Mouse (Mus musculus) intestine, embryonic 15.5 days (tissue): Measurements from ENCODE around the gene Fes. TPM values are rescaled to one million over a fixed set of nuclear protein-coding genes. Genes with fewer than 3 reads are reported as not detected.
"Not testable (repeated sequence)": the region's sequence is repeated elsewhere in the genome, so short reads cannot be mapped to it uniquely, and the experiment has no call there.

Experiments used
- ATAC-seq: fragments of 200-750 bp; cut with Nextera tagmentation; 2 replicates; pipeline ENCODE4 v1.8.0; 2017; ENCODE audit warnings: moderate TSS enrichment, moderate library complexity
- H3K27ac ChIP-seq: fragments of 300-500 bp; sonication (generic); 2 replicates; pipeline ENCODE4 v1.5.1; 2015; ENCODE audit warnings: mild to moderate bottlenecking, inconsistent platforms
- H3K27me3 ChIP-seq: fragments of 300-500 bp; sonication (generic); replicated peaks from 2 replicates; pipeline ENCODE4 v1.6.1; 2015; ENCODE audit warnings: inconsistent platforms
- H3K36me3 ChIP-seq: fragments of 300-500 bp; sonication (generic); 2 replicates; pipeline ENCODE4 v1.6.1; 2015; ENCODE audit warnings: inconsistent platforms
- H3K4me1 ChIP-seq: fragments of 300-500 bp; sonication (generic); replicated peaks from 2 replicates; pipeline ENCODE4 v1.6.1; 2015; ENCODE audit warnings: inconsistent platforms
- H3K4me2 ChIP-seq: fragments of 300-500 bp; sonication (generic); replicated peaks from 2 replicates; pipeline ENCODE4 v1.6.1; 2015; ENCODE audit warnings: mild to moderate bottlenecking, inconsistent platforms
- H3K4me3 ChIP-seq: fragments of 300-500 bp; sonication (generic); replicated peaks from 2 replicates; pipeline ENCODE4 v1.5.1; 2015; ENCODE audit warnings: inconsistent platforms
- H3K9ac ChIP-seq: fragments of 300-500 bp; sonication (generic); 2 replicates; pipeline ENCODE4 v1.6.1; 2015; ENCODE audit warnings: inconsistent platforms
- H3K9me3 ChIP-seq: fragments of 300-500 bp; sonication (generic); 2 replicates; pipeline ENCODE4 v1.6.1; 2016; ENCODE audit warnings: inconsistent platforms
- WGBS: fragments of 180-500 bp; shearing (Covaris S2); methylation state at CpG from one replicate; pipeline ENCODE4 v1.1.7; 2015; 5-methylcytosine and 5-hydroxymethylcytosine counted together
- polyA plus RNA-seq: library from polyadenylated mRNA; unstranded; fragments of >200 nt; fragmentation: Nextera tagmentation; extraction: Ambion mirVana; gene quantifications from 2 replicates; pipeline ENCODE4 v1.2.1, GENCODE M21; 2015

Fes gene
- polyA plus RNA-seq, 1 experiment from 2014 or later: 11.2 TPM

- peak overlapping the region; percentile 94 for H3K4me3 ChIP-seq
- peak overlapping the region; percentile 79 for H3K4me2 ChIP-seq
- no peaks in the 10 kb centered on the region for H3K27me3 ChIP-seq
- peak overlapping the region; percentile 93 for H3K9ac ChIP-seq
- H3K4me1 ChIP-seq: peaks cover 26% of the 10 kb centered on the region
- H3K9me3 ChIP-seq: no peaks in the 10 kb centered on the region
- WGBS: under 1% methylated on average over 46 of the region's 92 CpGs
- H3K27ac ChIP-seq: peak overlapping the region; percentile 84
- peak; percentile 79 for ATAC-seq
- 0 out of 2 replicates have a peak, but pooled peaks cover 2% of the 10 kb centered on the region for H3K36me3 ChIP-seq
Measured at GRCm38 (mm10) chr7:80402651-80403321, 15.0 kb upstream of the Fes start.

GRCm38 (mm10) chr7:80401860-80402641, 14.3 kb upstream of the Fes start:
- under 1% methylated on average over 92 of the region's 102 CpGs for WGBS
- Histone ChIP-seq H3K9ac (peak overlapping the region; percentile 93), H3K27ac (peak overlapping the region; percentile 84), H3K4me3 (peak overlapping the region; percentile 94), H3K4me1 (peaks cover 24% of the 10 kb centered on the region), H3K4me2 (peak overlapping the region; percentile 79), H3K36me3 (peaks cover 8% of the 10 kb centered on the region), H3K27me3 (no peaks in the 10 kb centered on the region), H3K9me3 (no peaks in the 10 kb centered on the region)
- ATAC-seq: peak; percentile 65

- whole genome bisulfite sequencing: 28% methylated on average over 5 of the region's 5 CpGs
- Histone ChIP-seq H3K9ac (peak overlapping the region; percentile 93), H3K36me3 (peaks cover 14% of the 10 kb centered on the region), H3K27ac (peak overlapping the region; percentile 84; the same call in 1 of the 2 replicates), H3K4me1 (peaks cover 24% of the 10 kb centered on the region), H3K9me3 (no peaks in the 10 kb centered on the region), H3K4me2 (peak overlapping the region; percentile 79), H3K27me3 (no peaks in the 10 kb centered on the region), H3K4me3 (peak overlapping the region; percentile 94)
- ATAC-seq: no peak
Measured at GRCm38 (mm10) chr7:80401041-80401859, 13.5 kb upstream of the Fes start.

- H3K27ac ChIP-seq: peak overlapping the region; percentile 1; the same call in 1 of the 2 replicates
- H3K4me3 ChIP-seq: 0 out of 2 replicates have a peak overlapping the region, but pooled peaks have one; percentile 94
Measured at GRCm38 (mm10) chr7:80400571-80400970, 12.8 kb upstream of the Fes start.

GRCm38 (mm10) chr7:80400099-80400498, 12.4 kb upstream of the Fes start:
- Histone ChIP-seq H3K4me3 (no peak overlapping the region), H3K9me3 (no peaks in the 10 kb centered on the region), H3K27me3 (no peaks in the 10 kb centered on the region), H3K4me1 (peaks cover 24% of the 10 kb centered on the region), H3K27ac (peak overlapping the region; percentile 1; the same call in 1 of the 2 replicates), H3K36me3 (peaks cover 18% of the 10 kb centered on the region), H3K9ac (no peak overlapping the region), H3K4me2 (peak overlapping the region; percentile 79)
- no peak for ATAC-seq
- WGBS: 55% methylated on average over 5 of the region's 5 CpGs

More at GRCm38 (mm10) chr7:80400571-80400970, 12.8 kb upstream of the Fes start:
- no peak overlapping the region for H3K9ac ChIP-seq
- H3K27me3 ChIP-seq: no peaks in the 10 kb centered on the region
- 59% methylated on average over 6 of the region's 6 CpGs for WGBS
- H3K4me2 ChIP-seq: peak overlapping the region; percentile 79
- peaks cover 18% of the 10 kb centered on the region for H3K36me3 ChIP-seq
- H3K4me1 ChIP-seq: peaks cover 24% of the 10 kb centered on the region
- no peaks in the 10 kb centered on the region for H3K9me3 ChIP-seq
- no peak for ATAC-seq

GRCm38 (mm10) chr7:80398654-80399444, 11.1 kb upstream of the Fes start:
- no peak overlapping the region for H3K27ac ChIP-seq
- no peaks in the 10 kb centered on the region for H3K9me3 ChIP-seq
- H3K9ac ChIP-seq: no peak overlapping the region
- 74% methylated on average over 9 of the region's 9 CpGs for WGBS
- H3K36me3 ChIP-seq: peaks cover 19% of the 10 kb centered on the region
- no peak overlapping the region for H3K4me3 ChIP-seq
- no peak for ATAC-seq
- H3K27me3 ChIP-seq: no peaks in the 10 kb centered on the region
- H3K4me1 ChIP-seq: peaks cover 24% of the 10 kb centered on the region
- H3K4me2 ChIP-seq: no peak overlapping the region

- 93% methylated on average over 9 of the region's 9 CpGs for WGBS
- H3K27ac ChIP-seq: no peak overlapping the region
- no peak overlapping the region for H3K9ac ChIP-seq
- peaks cover 21% of the 10 kb centered on the region for H3K4me1 ChIP-seq
- H3K4me2 ChIP-seq: no peak overlapping the region
- no peak for ATAC-seq
- no peaks in the 10 kb centered on the region for H3K9me3 ChIP-seq
- H3K4me3 ChIP-seq: no peak overlapping the region
- H3K36me3 ChIP-seq: peaks cover 23% of the 10 kb centered on the region
- no peaks in the 10 kb centered on the region for H3K27me3 ChIP-seq
Measured at GRCm38 (mm10) chr7:80397986-80398385, 10.2 kb upstream of the Fes start.

GRCm38 (mm10) chr7:80396427-80396826, 8.7 kb upstream of the Fes start:
- WGBS: 84% methylated on average over 4 of the region's 4 CpGs
- peaks cover 18% of the 10 kb centered on the region for H3K4me1 ChIP-seq
- peaks cover 34% of the 10 kb centered on the region for H3K36me3 ChIP-seq
- H3K4me2 ChIP-seq, H3K27me3 ChIP-seq, ATAC-seq, H3K9me3 ChIP-seq, H3K4me3 ChIP-seq, H3K9ac ChIP-seq, H3K27ac ChIP-seq: not testable (repeated sequence)

GRCm38 (mm10) chr7:80394600-80394999, 6.9 kb upstream of the Fes start:
- Histone ChIP-seq H3K9me3 (no peaks in the 10 kb centered on the region), H3K36me3 (peaks cover 45% of the 10 kb centered on the region), H3K27me3 (no peaks in the 10 kb centered on the region), H3K4me1 (no peaks in the 10 kb centered on the region), H3K4me3 (no peak overlapping the region), H3K27ac (no peak overlapping the region), H3K4me2 (no peak overlapping the region), H3K9ac (no peak overlapping the region)
- ATAC-seq: no peak
- WGBS: 89% methylated on average over 4 of the region's 4 CpGs

GRCm38 (mm10) chr7:80392119-80392518, 4.4 kb upstream of the Fes start:
- no peak overlapping the region for H3K27ac ChIP-seq
- no peak for ATAC-seq
- no peak overlapping the region for H3K4me2 ChIP-seq
- no peaks in the 10 kb centered on the region for H3K27me3 ChIP-seq
- no peak overlapping the region for H3K4me3 ChIP-seq
- H3K9ac ChIP-seq: no peak overlapping the region
- 92% methylated on average over 15 of the region's 15 CpGs for WGBS
- H3K36me3 ChIP-seq: peaks cover 37% of the 10 kb centered on the region
- no peaks in the 10 kb centered on the region for H3K9me3 ChIP-seq
- H3K4me1 ChIP-seq: peaks cover 6% of the 10 kb centered on the region; the same call in 1 of the 2 replicates

- H3K4me1 ChIP-seq: peaks cover 13% of the 10 kb centered on the region
- H3K27me3 ChIP-seq: no peaks in the 10 kb centered on the region
- 38% methylated on average over 17 of the region's 17 CpGs for WGBS
- H3K36me3 ChIP-seq: peaks cover 13% of the 10 kb centered on the region
- peak overlapping the region; percentile 57 for H3K4me2 ChIP-seq
- 0 out of 2 replicates have a peak, but pooled peaks have one; percentile 4 for ATAC-seq
- no peaks in the 10 kb centered on the region for H3K9me3 ChIP-seq
- H3K4me3 ChIP-seq: peak overlapping the region; percentile 29
- peak overlapping the region; percentile 51 for H3K27ac ChIP-seq
- peak overlapping the region; percentile 42 for H3K9ac ChIP-seq
Measured at GRCm38 (mm10) chr7:80387033-80387632, 613 bp downstream of the Fes start.
